Mouse (Mus musculus) heart, embryonic 10.5 days (tissue): ENCODE data around the gene Tns3. TPM values are rescaled to one million over a fixed set of nuclear protein-coding genes. Genes with fewer than 3 reads are reported as not detected.

Experiments used
- DNase-seq: peaks from one replicate; pipeline ENCODE4 v3.0.0-alpha.2; 2017; ENCODE audit warnings: low spot score
- H3K27ac ChIP-seq: fragments of 300-500 bp; sonication (generic); 2 replicates; pipeline ENCODE4 v1.5.1; 2016; ENCODE audit warnings: mild to moderate bottlenecking
- H3K27me3 ChIP-seq: fragments of 300-500 bp; sonication (generic); 2 replicates; pipeline ENCODE4 v1.6.1; 2016; ENCODE audit warnings: mild to moderate bottlenecking; ENCODE audit not compliant: poor library complexity, insufficient read depth, severe bottlenecking
- H3K36me3 ChIP-seq: fragments of 300-500 bp; sonication (generic); 2 replicates; pipeline ENCODE4 v1.6.1; 2016; ENCODE audit warnings: mild to moderate bottlenecking, moderate library complexity
- H3K4me1 ChIP-seq: fragments of 300-500 bp; sonication (generic); 2 replicates; pipeline ENCODE4 v1.6.1; 2016; ENCODE audit warnings: mild to moderate bottlenecking
- H3K4me3 ChIP-seq: fragments of 300-500 bp; sonication (generic); 2 replicates; pipeline ENCODE4 v1.5.1; 2016; ENCODE audit warnings: mild to moderate bottlenecking, moderate library complexity
- H3K9me3 ChIP-seq: fragments of 300-500 bp; sonication (generic); 2 replicates; pipeline ENCODE4 v1.6.1; 2016; ENCODE audit warnings: mild to moderate bottlenecking, moderate library complexity
- WGBS: fragments of 180-500 bp; shearing (Covaris S2); methylation state at CpG from one replicate; pipeline ENCODE4 v1.1.7; 2016; 5-methylcytosine and 5-hydroxymethylcytosine counted together
- polyA plus RNA-seq: library from polyadenylated mRNA; unstranded; fragments of >200 nt; fragmentation: Nextera tagmentation; extraction: Ambion mirVana; gene quantifications from 2 replicates; pipeline ENCODE4 v1.2.1, GENCODE M21; 2016

Gene Tns3
- polyA plus RNA-seq, 1 experiment from 2014 or later, result 17.0 TPM

DNA sequence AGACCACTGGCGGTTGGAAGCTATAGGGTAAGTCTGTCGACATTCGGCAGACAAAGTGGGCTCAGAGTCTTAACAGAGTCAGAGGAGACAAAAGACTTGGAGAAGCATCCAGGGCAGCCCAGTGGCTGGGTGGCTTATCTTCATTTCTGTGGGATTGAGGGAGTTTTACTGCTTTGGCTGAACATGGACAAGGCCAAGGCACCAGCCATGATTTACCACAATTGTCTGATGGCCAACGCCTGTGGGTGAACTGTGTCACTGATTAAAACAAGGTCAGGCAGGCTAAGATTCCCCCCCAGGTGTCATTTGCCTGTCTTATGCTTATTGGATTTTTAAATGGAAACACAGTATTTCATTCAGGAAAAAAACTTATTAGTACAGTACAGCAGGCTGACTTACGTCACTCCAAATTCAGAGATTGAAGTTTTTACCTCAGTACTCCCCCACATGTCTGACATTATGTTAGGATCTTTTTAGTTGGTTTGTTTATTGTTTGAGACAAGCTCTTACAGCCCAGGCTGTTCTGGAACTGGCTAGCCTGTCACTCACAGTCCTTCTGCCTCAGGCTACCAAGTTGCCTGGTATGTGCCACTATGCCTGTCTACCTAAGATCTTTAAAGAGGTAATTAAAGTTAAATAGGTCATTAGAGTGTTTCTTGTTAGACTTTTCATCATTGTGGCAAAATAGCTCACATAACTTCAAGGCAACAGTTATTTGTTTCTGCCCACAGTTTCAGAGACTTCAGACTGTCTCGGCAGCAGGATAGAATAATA is 11.6 kb upstream of the Tns3 start:
- no peak overlapping the region for H3K4me3 ChIP-seq
- 81% methylated on average over 6 of the region's 6 CpGs for WGBS
- H3K9me3 ChIP-seq, result no peaks in the 10 kb centered on the region
- no peaks in the 10 kb centered on the region for H3K36me3 ChIP-seq
- H3K27me3 ChIP-seq, result no peaks in the 10 kb centered on the region
- peaks cover 10% of the 10 kb centered on the region; the same call in 1 of the 2 replicates for H3K4me1 ChIP-seq
- DNase-seq, result no peak
- H3K27ac ChIP-seq, result 0 out of 2 replicates have a peak overlapping the region, but pooled peaks have one; percentile 13

DNA sequence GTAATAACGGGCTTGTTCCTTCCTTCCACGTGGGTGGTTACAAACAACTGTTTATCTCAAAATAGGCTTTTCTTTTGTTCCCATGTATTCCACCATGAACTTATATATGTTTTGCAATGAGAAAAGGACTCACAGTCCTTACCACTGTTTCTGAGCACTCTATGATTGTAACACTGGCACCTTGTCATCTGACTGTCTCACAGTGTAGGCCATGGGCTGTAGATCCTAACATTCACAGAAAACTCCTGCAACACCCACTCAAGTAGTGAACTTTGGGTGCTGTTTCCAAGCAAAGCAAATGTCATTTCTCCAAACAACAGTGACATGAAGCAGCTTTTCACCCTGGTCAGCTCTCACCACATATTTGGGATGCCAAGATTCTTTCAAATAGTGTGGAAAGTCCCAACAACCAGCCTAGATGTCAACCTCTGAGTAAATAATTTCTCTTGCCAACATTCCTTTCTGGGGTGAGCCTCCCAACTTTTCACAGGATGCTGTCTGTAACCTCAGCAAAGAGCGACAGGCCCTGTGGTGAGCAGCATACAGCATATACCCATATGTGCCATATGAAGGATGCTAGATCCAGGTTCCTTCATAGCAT is 10.3 kb upstream of the Tns3 start:
- no peaks in the 10 kb centered on the region for H3K27me3 ChIP-seq

DNA sequence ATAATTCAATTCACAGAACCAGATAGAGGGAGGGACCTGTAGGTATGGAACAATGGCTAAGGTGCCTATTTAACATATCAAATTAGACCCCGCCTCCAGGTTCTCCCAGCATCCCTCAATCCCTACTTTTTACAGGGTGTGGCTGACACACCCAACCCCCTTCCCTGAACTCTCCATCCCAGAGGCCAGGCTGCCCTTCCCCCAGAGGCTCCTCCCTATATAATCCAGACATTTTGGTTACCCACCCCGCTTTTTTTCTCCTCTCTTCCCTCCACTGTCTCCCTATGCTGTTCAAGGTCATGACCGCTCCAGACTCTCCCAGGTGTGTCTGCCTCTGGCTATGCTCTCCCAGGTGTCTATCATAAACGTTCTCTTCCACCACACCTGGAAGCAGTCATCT is 7.4 kb upstream of the Tns3 start:
- H3K9me3 ChIP-seq, result no peaks in the 10 kb centered on the region
- no peak overlapping the region for H3K4me3 ChIP-seq
- 72% methylated on average over 4 of the region's 4 CpGs for WGBS
- DNase-seq, result no peak
- H3K36me3 ChIP-seq, result no peaks in the 10 kb centered on the region
- H3K27me3 ChIP-seq, result no peaks in the 10 kb centered on the region; the same call in 1 of the 2 replicates
- H3K4me1 ChIP-seq, result peaks cover 3% of the 10 kb centered on the region; the same call in 1 of the 2 replicates
- no peak overlapping the region for H3K27ac ChIP-seq

More for the DNA sequence above, 10.3 kb upstream of the Tns3 start:
- Histone ChIP-seq H3K4me3 (no peak overlapping the region), H3K27ac (no peak overlapping the region), H3K9me3 (no peaks in the 10 kb centered on the region), H3K4me1 (peaks cover 6% of the 10 kb centered on the region; the same call in 1 of the 2 replicates), H3K36me3 (no peaks in the 10 kb centered on the region)
- WGBS, result 69% methylated on average over 3 of the region's 3 CpGs
- DNase-seq, result no peak

DNA sequence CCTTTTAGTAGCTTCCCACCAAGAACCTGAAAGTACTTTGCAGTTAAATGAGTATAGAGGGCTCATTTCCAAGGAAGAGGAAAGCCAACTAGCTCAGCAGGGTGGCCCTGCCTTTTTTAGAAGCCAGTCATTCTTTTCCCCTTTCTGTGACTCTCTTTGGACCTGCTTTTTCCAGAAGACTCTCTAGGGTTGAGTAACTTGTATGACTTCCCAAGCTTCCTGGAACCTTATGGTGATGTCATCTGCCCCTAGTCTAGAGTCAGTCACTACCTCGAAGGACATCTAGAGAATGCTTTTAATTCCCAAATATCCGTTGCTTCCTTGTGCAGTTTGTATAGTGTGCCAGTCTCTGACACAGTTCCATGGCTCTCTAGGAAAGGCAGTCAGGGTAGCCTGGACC is 4.8 kb upstream of the Tns3 start:
- no peak overlapping the region for H3K4me3 ChIP-seq
- H3K4me1 ChIP-seq, result peaks cover 6% of the 10 kb centered on the region; the same call in 1 of the 2 replicates
- 81% methylated on average over 2 of the region's 2 CpGs for WGBS
- no peak for DNase-seq
- no peaks in the 10 kb centered on the region for H3K9me3 ChIP-seq
- peaks cover 19% of the 10 kb centered on the region for H3K27me3 ChIP-seq
- no peak overlapping the region for H3K27ac ChIP-seq
- H3K36me3 ChIP-seq, result no peaks in the 10 kb centered on the region

DNA sequence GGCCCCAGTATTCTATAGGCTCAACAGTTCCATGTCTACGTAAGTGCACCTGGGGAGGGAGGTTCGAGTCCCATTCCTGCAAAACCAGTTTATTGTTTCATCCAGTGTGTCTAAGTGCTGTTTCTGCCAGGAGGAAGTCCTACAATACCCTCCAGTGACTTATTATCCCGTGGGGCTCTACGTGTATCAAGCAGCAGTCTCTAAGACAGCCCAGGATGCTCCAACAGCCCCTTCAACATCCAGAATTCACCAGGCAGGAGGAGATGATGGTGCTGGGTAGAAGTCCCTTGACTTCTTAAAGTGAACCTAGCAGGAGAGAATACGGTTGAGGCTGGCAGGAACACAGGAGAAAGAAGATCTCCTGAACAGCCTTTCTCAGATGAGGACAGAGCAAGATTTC is 462 bp upstream of the Tns3 start:
- Histone ChIP-seq H3K4me1 (peaks cover 30% of the 10 kb centered on the region), H3K9me3 (no peaks in the 10 kb centered on the region), H3K36me3 (no peaks in the 10 kb centered on the region), H3K27me3 (peaks cover 19% of the 10 kb centered on the region), H3K4me3 (peak overlapping the region; percentile 88), H3K27ac (peak overlapping the region; percentile 95)
- no peak for DNase-seq
- WGBS, result 49% methylated on average over 5 of the region's 5 CpGs

DNA sequence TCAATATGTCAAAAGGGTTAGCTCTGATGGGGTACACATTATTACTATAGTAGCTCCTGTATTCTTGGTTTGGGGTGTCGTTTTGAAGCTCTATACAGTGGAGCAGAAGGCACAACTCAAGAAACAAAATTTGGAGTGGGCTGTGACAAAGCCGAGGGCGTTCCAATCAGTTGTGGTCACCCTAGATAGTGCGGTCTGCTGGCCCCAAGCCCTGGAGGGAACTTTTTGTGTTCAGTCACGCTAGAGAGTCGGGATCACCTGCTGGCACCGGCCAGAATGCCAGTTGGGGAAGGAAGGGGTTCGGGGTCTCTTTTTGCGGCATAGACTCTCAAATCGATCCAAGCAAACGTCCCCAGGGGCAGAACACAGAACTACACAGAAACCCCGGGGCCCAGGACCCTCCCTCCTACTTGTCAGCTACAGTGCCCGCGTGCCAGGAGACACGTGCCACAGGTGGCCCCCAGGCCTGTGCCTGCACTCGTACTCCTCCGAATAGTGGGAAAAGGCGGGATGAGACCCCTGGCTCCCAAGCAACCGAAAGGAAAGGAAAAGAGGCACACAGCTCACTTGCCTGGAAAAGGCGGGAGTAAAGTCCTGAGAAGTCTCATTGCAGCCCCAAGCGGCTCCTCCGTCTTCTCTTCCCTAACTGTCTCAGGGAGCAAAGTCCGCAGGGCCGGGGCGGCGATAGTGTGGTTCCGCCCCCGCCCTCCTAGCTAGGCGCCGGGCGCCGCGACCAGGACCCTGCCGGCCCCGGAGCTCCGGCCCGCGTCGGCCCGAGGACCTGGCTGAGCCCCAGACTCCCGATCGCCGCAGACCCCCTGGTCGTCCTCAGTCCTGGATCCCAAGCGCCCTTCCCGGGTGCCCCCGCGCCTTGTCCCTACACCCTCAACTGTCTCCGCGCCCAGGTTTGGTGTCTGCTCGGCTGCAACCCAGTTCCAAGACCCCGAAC is 617 bp downstream of the Tns3 start:
- Histone ChIP-seq H3K27ac (peak overlapping the region; percentile 95), H3K36me3 (0 out of 2 replicates have a peak, but pooled peaks cover 4% of the 10 kb centered on the region), H3K9me3 (no peaks in the 10 kb centered on the region), H3K27me3 (peaks cover 19% of the 10 kb centered on the region), H3K4me1 (peaks cover 38% of the 10 kb centered on the region), H3K4me3 (peak overlapping the region; percentile 88)
- DNase-seq, result peak; percentile 86
- 1% methylated on average over 52 of the region's 52 CpGs for WGBS

DNA sequence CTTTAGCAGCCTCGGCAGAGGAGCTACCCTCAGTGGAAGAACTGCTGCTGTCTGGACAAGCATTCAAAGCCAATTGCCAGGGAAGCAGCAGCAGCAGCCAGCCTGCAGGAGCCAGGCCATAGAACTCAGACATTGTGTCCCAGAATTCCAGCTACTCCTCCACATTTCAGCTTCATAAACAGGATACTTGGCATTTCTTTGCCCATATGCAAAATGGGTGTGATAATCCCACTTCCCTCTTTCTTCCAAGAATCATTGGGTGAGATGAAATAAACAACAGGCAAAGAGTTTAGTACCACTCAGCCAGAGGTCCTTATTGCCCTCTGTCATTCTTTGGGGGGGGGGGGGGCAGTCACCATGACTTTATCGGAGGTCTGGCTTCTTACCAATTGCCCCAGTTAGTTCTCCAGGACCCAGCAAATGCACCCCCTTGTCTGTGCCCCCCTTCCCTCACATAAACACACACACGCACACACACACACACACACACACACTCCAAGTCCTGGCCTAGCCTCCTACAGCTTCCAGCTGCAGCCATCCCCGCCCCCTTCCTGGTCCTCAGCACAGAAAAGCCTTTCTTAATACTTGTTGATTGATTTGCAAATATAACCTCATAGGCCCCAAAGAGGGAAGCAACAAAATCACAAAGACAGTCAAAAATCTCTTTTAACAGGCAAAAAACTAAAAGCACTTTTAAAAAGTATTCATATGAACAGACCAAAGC is 1.5 kb downstream of the Tns3 start:
- peaks cover 19% of the 10 kb centered on the region for H3K27me3 ChIP-seq
- peaks cover 40% of the 10 kb centered on the region for H3K4me1 ChIP-seq
- peak overlapping the region; percentile 88 for H3K4me3 ChIP-seq
- peak overlapping the region; percentile 95 for H3K27ac ChIP-seq
- H3K9me3 ChIP-seq, result no peaks in the 10 kb centered on the region
- WGBS, result 54% methylated on average over 4 of the region's 4 CpGs
- no peak for DNase-seq
- 0 out of 2 replicates have a peak, but pooled peaks cover 7% of the 10 kb centered on the region for H3K36me3 ChIP-seq

DNA sequence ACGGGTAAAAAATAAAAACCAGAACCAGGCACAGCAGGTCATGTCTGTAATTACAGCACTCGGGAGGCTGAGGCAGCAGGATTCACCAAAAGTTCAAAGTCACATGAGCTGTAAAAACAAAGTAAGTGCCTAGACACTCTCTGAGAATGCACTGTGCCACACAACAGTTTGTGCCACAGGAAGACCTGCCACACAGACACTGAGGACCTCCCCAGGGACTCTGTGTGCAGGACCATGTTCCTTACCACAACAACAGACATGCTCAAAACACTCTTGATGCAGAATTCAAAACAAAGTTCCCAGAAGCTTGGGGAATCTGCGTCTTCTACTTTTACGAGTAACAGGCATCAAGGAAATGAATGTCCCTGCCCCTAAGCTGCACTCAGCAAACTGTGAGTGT is 3.4 kb downstream of the Tns3 start:
- H3K9me3 ChIP-seq, result no peaks in the 10 kb centered on the region
- no peak overlapping the region for H3K27ac ChIP-seq
- DNase-seq, result no peak
- WGBS, result 75% methylated on average over 4 of the region's 4 CpGs
- H3K4me3 ChIP-seq, result no peak overlapping the region
- peaks cover 47% of the 10 kb centered on the region for H3K4me1 ChIP-seq
- H3K27me3 ChIP-seq, result peaks cover 14% of the 10 kb centered on the region
- 0 out of 2 replicates have a peak, but pooled peaks cover 7% of the 10 kb centered on the region for H3K36me3 ChIP-seq

DNA sequence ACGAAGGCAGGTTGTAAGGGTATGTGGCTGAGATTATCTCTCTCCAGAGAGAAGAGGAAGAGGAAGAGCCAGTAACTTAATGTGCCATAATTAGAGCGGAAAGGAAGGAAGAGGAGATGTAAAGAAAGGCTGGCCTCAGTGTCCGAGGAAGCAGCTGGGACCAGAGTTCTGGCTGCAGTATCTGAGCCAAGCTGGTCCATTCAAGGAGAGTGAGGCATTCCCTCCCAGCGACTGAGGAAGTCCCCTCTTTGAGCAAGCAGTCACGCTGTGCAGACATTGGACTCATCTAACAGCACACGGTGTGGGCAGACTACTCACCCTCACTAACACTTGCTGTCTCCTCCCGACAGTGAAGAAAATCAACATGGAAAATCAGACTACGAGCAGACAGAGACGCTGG is 4.5 kb downstream of the Tns3 start:
- peaks cover 3% of the 10 kb centered on the region for H3K27me3 ChIP-seq
- no peak overlapping the region for H3K4me3 ChIP-seq
- peaks cover 46% of the 10 kb centered on the region for H3K4me1 ChIP-seq
- no peaks in the 10 kb centered on the region for H3K9me3 ChIP-seq
- no peak overlapping the region for H3K27ac ChIP-seq
- DNase-seq, result no peak
- 0 out of 2 replicates have a peak, but pooled peaks cover 7% of the 10 kb centered on the region for H3K36me3 ChIP-seq
- WGBS, result 23% methylated on average over 9 of the region's 9 CpGs

DNA sequence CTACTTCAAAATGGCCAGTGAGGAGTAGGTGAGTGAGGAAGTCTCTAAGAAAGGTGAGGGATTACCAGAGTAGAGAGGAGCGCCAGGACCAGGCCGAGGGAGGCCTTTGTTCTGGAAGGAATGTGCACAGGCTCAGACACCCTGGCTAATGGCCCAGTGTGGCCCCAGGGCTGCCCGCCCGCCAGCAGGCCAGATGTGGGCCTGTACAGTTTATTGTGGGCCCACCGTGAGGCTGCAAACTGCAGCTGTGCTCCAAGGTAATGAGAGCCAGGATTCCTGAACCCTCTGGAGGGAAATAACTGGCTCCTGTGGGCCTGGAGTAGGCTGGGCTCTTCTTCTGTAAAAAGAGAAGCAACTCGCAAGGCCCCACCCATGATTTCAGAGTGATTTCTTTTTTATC is 5.3 kb downstream of the Tns3 start:
- no peak overlapping the region for H3K4me3 ChIP-seq
- 0 out of 2 replicates have a peak, but pooled peaks cover 7% of the 10 kb centered on the region for H3K36me3 ChIP-seq
- H3K9me3 ChIP-seq, result no peaks in the 10 kb centered on the region
- no peak for DNase-seq
- H3K27me3 ChIP-seq, result no peaks in the 10 kb centered on the region; the same call in 1 of the 2 replicates
- peaks cover 46% of the 10 kb centered on the region for H3K4me1 ChIP-seq
- WGBS, result 69% methylated on average over 6 of the region's 6 CpGs
- peak overlapping the region; percentile 60; the same call in 1 of the 2 replicates for H3K27ac ChIP-seq

DNA sequence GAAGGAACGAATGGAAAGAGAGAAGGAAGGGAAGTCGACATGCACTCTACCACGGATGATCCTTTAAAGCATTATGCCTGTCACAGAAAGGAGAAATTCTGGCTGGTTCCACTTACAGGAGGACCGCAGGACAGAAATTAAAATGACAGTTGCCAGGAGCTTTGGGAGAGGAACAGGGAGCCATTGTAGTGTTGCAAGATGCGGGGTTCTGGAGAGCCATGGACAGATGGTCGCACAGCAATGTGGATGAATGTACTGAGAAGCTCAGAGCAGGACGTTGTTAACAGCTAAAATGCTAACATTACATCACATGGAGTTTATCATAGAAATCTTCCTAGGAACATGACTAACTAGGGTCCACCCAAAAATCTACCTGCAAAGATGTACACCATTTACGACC is 6.8 kb downstream of the Tns3 start:
- H3K4me3 ChIP-seq, result no peak overlapping the region
- H3K9me3 ChIP-seq, result no peaks in the 10 kb centered on the region
- 87% methylated on average over 8 of the region's 8 CpGs for WGBS
- DNase-seq, result no peak
- H3K27me3 ChIP-seq, result no peaks in the 10 kb centered on the region; the same call in 1 of the 2 replicates
- H3K27ac ChIP-seq, result no peak overlapping the region
- H3K36me3 ChIP-seq, result 0 out of 2 replicates have a peak, but pooled peaks cover 7% of the 10 kb centered on the region
- H3K4me1 ChIP-seq, result peaks cover 48% of the 10 kb centered on the region
